Mouse (Mus musculus): ENCODE measurements around the gene BC016579. TPM values are rescaled to one million over a fixed set of nuclear protein-coding genes. Genes with fewer than 3 reads are reported as not detected.

The BC016579 gene
- total RNA-seq, 2 experiments from 2014 or later: 0.46 TPM; not detected in 1

- ATAC-seq (replicated peaks; ENCODE audit: poor library complexity, severe bottlenecking): peak; percentile 93
Measured at GRCm38 (mm10) chr16:45644380-45644779, 9.5 kb downstream of the BC016579 start.

- no peak for ATAC-seq (replicated peaks; ENCODE audit: poor library complexity, severe bottlenecking)
Measured at GRCm38 (mm10) chr16:45643944-45644343, 9.9 kb downstream of the BC016579 start.

- ATAC-seq (replicated peaks; ENCODE audit: poor library complexity, severe bottlenecking): no peak
Measured at GRCm38 (mm10) chr16:45641301-45641700, 12.6 kb downstream of the BC016579 start.

GRCm38 (mm10) chr16:45640070-45640762, 13.7 kb downstream of the BC016579 start:
- no peak for ATAC-seq (replicated peaks; ENCODE audit: poor library complexity, severe bottlenecking)

- no peak for ATAC-seq (replicated peaks; ENCODE audit: poor library complexity, severe bottlenecking)
Measured at GRCm38 (mm10) chr16:45635826-45636225, 18.0 kb downstream of the BC016579 start.

GRCm38 (mm10) chr16:45632420-45632819, 21.4 kb downstream of the BC016579 start:
- ATAC-seq (replicated peaks; ENCODE audit: poor library complexity, severe bottlenecking): no peak

- ATAC-seq (replicated peaks; ENCODE audit: poor library complexity, severe bottlenecking): peak; percentile 93
Measured at GRCm38 (mm10) chr16:45630347-45630960, 23.4 kb downstream of the BC016579 start.

GRCm38 (mm10) chr16:45629497-45630105, 24.3 kb downstream of the BC016579 start:
- ATAC-seq (replicated peaks; ENCODE audit: poor library complexity, severe bottlenecking): no peak

GRCm38 (mm10) chr16:45625342-45625741, 28.5 kb downstream of the BC016579 start:
- no peak for ATAC-seq (replicated peaks; ENCODE audit: poor library complexity, severe bottlenecking)

GRCm38 (mm10) chr16:45624791-45625190, 29.1 kb downstream of the BC016579 start:
- no peak for ATAC-seq (replicated peaks; ENCODE audit: poor library complexity, severe bottlenecking)

- ATAC-seq (replicated peaks; ENCODE audit: poor library complexity, severe bottlenecking): peak; percentile 88
Measured at GRCm38 (mm10) chr16:45623230-45623629, 30.6 kb downstream of the BC016579 start.

GRCm38 (mm10) chr16:45619751-45620375, 34.0 kb downstream of the BC016579 start:
- ATAC-seq (replicated peaks; ENCODE audit: poor library complexity, severe bottlenecking): no peak

GRCm38 (mm10) chr16:45615944-45616343, 37.9 kb downstream of the BC016579 start:
- ATAC-seq (replicated peaks; ENCODE audit: poor library complexity, severe bottlenecking): peak; percentile 83

- no peak for ATAC-seq (replicated peaks; ENCODE audit: poor library complexity, severe bottlenecking)
Measured at GRCm38 (mm10) chr16:45613247-45613646, 40.6 kb downstream of the BC016579 start.

GRCm38 (mm10) chr16:45610267-45610666, 43.6 kb downstream of the BC016579 start, which contains the start of gene Gcsam:
TSS of gene Gcsam (plus strand) at chr16:45610380.
- 0 out of 2 replicates have a peak, but pooled peaks have one; percentile 29 for ATAC-seq (replicated peaks; ENCODE audit: poor library complexity, severe bottlenecking)

GRCm38 (mm10) chr16:45609300-45609699, 44.6 kb downstream of the BC016579 start:
- peak; percentile 64 for ATAC-seq (replicated peaks; ENCODE audit: poor library complexity, severe bottlenecking)

- ATAC-seq (replicated peaks; ENCODE audit: poor library complexity, severe bottlenecking): peak; percentile 47
Measured at GRCm38 (mm10) chr16:45608481-45608954, 45.4 kb downstream of the BC016579 start.

- ATAC-seq (replicated peaks; ENCODE audit: poor library complexity, severe bottlenecking): no peak
Measured at GRCm38 (mm10) chr16:45595494-45595893, 58.4 kb downstream of the BC016579 start.

- ATAC-seq (replicated peaks; ENCODE audit: poor library complexity, severe bottlenecking): no peak
Measured at GRCm38 (mm10) chr16:45593656-45594055, 60.2 kb downstream of the BC016579 start.

GRCm38 (mm10) chr16:45582512-45582911, 71.4 kb downstream of the BC016579 start:
- peak; percentile 63; the same call in 1 of the 2 replicates for ATAC-seq (replicated peaks; ENCODE audit: poor library complexity, severe bottlenecking)

- ATAC-seq (replicated peaks; ENCODE audit: poor library complexity, severe bottlenecking): no peak
Measured at GRCm38 (mm10) chr16:45579883-45580282, 74.0 kb downstream of the BC016579 start.
